Mouse (Mus musculus): ENCODE measurements around the gene Tti1.

The Tti1 gene

DNA sequence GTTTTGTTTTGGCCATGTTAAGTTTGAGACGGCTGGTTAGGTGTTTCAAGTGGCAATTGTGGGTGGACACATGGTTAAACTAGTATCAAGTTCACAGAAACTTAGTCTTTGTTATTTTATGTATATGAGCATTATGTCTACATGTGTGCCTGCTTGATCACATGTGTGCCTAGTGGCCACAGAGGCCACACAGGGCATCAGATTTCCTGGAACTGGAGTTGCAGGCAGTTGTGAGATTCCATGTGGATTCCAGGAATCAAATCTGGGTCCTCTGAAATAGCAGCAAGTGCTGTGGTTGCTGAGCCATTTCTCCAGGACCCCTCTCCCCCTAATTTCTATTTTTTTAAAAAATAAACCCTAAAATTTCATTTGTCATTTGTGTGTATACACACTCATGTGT lies 11.4 kb upstream of the Tti1 start:
- DNase-seq (ENCODE audit: low spot score in 2 of 2), result no peak

DNA sequence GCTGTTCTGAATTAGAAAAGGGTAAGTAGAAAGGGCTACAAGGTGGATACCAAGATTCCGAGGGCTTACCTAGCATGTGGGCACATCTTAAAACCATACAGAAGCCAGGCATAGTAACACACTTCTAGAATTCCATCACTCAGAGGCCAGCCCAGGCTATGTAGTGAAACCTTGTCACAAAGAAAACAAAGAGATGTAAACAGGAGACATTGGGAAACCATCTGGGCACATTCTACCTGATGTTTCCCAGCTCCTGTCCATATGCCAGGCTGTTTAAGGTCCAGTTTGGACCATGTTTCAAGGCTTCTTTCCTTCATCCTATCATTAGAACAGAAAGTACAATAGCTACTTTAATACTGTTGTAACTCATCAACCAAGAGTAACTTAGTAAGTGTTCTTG lies 9.3 kb upstream of the Tti1 start:
- DNase-seq (ENCODE audit: low spot score in 2 of 2), result no peak

DNA sequence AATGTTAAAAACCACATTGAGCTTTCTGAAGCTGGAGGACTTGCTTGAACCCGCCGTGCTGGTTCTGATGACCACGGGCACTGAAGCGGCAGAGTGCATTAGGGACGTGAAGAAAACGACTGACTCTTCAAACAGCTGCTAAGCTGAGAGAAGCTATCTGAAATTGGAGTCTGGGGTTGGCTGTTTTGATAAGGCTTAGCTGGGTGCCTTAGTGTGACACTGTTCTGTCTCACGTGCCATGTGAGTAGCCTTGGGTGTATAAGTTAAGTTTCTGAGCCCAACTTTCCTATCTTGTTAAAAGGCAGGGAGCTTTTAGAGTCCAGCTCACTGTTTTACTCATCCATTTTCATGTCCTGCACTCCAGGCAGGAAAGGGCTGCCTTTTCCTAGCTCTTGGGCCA lies 8.7 kb upstream of the Tti1 start:
- DNase-seq (ENCODE audit: low spot score in 2 of 2), result no peak

DNA sequence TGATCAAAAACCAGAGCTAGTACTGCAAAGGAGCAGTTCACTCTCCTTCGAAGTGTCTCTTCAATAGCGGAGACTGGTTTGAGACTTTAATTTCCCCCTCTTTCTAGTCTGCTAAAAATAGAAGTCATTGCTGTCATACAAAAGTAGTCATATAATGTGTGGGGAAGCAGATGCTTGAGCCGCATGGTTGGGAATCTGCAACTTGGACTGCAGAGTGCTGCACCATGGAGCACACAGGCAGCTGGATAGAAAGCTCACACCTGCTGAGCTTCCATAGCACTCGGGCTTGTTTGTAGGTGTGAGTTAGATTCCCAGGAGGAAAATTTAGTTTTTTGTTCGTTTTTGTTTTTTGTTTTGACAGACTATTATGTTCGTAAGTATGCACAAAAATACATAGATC lies 8.2 kb upstream of the Tti1 start:
- DNase-seq (ENCODE audit: low spot score in 2 of 2), result peak in 1 of 2 experiments; percentile 14

DNA sequence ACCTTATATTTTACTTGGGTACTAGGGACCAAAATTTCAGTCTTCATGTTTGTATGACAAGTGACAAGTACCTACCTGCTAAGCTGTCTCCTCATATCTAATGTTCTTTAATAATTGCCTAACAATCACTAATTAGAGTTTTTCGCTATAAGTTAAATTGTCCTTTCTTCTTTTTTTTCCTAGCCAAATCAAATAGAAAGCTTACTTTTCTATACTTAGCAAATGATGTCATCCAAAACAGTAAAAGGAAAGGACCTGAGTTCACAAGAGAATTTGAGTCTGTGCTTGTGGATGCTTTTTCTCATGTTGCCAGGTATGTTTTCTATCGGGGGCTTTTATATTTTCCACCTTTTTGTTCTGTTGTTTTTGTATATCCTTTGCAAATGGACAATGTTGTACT lies 7.6 kb upstream of the Tti1 start:
- no peak for DNase-seq (ENCODE audit: low spot score in 2 of 2)

DNA sequence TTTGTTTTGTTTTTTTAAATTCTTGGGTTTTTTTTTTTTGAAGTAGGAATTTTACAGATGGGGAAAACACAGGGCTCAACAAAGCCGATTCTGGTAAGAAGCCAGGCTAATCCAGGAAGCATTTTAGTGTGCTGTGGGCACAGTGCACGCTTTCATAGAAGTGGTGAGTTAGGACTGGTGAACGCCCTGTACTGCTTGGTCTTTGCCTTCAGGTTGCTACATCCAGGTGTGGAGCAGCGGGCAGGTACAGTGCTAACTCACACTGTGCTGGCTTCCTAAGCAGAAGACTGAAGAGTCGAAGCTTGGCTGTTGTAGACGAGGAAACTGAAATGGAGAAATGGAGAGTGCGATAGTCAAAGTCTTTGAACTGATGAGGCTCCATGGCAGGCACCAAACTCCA lies 1.8 kb upstream of the Tti1 start:
- DNase-seq (ENCODE audit: low spot score in 2 of 2), result no peak

DNA sequence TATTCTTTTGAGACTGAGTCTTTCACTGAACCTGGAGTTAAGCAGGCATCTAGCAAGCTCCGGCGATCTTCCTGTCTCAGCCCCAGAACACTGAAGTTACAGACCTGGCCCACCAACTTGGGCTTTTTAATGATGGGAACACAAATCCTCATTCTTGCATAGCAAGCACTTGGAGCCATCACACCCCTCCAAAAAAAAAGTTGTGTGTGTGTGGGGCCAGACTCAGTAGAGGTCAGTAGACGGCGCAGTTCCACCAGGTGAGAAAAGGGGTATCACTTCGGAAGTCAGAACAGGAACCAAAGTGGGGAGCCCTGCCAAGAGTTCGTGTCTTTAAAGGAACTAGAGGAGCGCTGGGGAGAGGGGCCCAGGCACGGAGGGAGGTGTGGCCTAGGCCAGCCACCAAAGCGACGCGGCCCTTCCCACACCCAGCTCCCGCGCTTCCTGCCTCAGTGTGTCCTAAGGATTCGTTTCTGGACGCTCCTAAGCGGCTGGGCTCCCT lies 329 bp downstream of the Tti1 start:
- DNase-seq (ENCODE audit: low spot score in 2 of 2), result no peak

DNA sequence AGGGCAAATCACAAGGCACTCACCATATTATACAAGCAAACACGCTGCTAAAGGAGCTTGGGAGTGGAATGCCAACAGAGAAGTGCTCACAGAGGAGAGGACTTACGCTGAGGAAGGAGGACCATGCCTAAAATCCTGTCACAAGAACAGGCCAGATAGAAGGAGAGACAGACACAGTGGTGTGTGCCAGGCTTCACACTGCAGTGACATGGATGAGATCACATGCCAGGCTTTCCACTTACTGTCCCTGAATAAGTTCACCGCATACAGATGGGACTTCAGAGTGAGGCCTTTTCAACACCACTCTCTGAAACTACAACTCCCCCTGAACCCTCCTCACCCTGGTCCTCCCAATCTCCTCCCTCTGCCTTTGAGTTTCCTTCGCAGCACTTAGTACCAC lies 10.9 kb downstream of the Tti1 start:
- no peak for DNase-seq (ENCODE audit: low spot score in 2 of 2)

DNA sequence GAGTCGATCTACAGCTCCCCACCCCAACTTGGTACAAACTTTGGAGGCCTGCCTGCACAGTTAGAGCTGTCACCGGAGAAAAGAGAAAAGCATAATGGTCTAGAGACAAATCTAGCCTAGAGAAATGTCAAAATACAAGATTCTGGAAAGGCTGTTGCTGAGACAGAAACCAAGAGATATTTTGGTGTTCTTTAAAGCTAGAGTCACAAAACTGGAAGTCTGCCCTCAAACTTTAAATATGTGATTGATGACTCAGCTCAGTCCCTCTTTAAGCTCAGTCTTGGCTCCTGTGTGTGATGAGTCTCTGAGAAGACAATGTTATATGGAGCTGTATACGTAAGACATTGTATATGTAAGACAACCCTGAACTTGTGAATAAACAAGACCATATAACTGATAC lies 15.6 kb downstream of the Tti1 start:
- no peak for DNase-seq (ENCODE audit: low spot score in 2 of 2)

DNA sequence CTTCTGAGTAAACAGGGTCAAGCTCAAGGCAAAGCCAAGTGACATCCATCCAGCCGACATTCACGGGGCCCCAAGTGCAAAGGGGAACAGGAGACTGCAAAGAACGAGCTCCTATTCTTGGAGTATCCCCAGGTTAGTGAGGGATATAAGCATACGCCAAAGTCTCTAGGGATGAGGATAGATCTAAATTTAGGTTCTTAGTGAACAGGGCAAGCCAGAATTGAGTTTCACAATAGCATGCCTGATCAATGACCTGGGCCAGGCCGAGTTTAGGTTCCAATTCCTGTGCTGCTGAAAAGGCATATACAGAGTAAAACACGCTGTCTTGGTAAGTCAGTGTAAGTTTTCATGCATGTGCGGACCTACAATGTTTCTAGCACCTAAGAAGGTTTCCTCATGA lies 18.9 kb downstream of the Tti1 start:
- no peak for DNase-seq (ENCODE audit: low spot score in 2 of 2)

DNA sequence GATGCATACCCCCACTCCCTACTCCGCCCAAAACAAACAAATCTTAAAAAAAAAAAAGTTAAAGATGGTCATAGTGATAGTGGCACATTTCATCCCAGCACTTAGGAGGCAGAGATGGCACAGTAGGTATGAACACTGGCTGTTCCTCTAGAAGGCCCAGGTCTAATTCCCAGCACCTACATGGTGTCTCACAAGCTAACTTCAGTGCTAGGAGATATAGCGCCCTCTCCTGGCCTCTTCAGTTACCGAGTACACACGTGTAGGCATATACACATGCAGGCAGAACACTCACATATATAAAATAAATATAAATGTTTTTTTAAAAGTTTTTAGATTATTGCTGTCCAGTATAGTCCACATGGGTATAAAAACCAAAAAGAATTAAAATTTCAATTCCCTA lies 22.6 kb downstream of the Tti1 start:
- no peak for DNase-seq (ENCODE audit: low spot score in 2 of 2)

DNA sequence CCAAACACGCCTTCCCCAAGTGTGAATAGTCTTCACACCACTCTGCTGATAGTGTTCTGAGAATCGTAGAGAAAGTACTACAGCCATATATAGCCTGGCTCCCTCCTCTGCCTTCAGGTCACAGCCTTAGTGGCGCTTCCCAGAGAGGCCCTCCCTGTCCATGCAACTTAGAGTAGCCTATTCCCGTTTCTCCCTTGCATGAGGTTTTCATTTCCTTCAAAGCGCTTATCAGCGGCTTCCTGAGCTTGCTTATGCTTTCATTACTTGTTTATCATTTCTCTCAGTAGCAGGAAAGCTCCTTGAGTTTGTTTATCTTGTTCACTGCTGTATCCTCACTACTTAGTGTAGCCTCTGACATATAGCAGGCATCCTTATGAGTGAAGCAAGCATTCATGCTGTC lies 23.6 kb downstream of the Tti1 start:
- DNase-seq (ENCODE audit: low spot score in 2 of 2), result no peak

DNA sequence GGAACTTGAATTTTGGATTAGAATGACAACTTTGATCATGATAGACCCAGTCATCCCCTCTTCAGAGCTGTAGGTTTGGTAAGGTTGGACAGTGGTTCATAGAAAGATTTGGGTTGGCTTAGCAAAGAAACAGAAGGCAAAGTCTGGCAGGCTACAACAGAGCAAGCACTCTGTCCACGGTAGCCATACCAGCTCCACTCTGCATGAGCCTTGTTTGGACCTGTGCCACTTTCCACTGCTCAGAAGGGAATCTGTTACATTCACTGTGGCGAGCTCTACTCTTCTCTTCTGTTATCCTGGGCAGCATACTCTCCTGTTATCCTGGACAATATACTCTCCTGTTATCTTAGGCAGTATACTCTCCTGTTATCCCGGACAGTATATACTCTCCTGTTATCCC lies 29.4 kb downstream of the Tti1 start:
- no peak for DNase-seq (ENCODE audit: low spot score in 2 of 2)

DNA sequence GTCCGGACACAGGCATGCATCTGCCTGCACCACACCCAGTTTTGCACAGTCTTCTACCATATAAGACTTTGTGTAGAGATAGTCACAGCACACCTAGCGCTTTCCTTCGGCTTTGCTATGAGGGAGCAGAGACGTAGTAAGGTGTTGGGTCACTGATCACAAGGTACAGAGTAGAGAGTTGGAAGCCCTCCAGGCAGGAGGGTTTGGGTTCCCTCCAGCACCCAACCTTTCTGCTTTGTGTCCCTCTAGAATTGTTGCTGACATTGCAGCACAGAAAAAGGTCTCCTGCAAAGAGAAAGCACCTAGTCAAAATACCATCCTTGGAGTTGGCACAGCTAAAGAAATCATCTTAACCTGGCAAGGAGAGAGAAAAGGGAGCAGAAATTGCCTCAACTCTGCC lies 35.7 kb downstream of the Tti1 start:
- no peak for DNase-seq (ENCODE audit: low spot score in 2 of 2)

DNA sequence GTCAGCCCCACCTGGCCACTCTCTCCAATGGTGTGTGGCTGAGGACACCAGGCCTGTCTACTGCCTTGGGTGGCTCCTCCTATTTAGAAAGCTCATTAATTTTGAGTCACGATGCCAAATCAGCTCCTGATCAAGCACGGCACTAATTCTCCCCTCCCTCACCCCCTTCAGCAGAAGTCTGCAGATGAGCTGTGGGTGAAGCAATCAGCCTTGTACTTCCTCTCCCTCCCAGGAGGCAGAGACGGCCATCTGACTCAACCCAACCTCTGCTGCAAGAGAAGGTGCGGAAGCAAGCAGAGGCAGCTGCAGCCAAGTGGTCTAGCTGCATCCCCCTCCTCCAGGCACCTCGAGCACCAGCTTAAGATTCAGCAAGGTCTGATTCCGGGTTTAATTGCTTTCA lies 37.2 kb downstream of the Tti1 start:
- no peak for DNase-seq (ENCODE audit: low spot score in 2 of 2)

DNA sequence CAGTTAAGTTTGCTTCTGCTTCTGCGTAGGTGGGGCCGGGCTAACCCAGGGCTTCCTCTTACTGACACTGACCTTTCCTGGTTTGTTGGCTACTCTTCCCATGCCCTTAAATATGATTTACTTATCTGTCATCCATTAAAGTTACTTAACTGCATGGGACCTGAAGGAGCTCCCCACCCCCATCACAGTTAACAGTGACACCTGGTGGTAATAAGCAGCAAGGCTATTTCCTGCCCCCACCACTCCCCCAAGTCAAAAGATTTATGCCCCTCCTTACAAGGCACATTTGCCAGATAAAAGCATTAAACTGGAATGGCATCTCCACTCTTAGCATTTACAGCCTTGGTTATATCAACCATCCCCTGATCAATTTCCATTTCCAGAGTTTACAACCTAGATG lies 38.3 kb downstream of the Tti1 start:
- DNase-seq (ENCODE audit: low spot score in 2 of 2), result no peak

DNA sequence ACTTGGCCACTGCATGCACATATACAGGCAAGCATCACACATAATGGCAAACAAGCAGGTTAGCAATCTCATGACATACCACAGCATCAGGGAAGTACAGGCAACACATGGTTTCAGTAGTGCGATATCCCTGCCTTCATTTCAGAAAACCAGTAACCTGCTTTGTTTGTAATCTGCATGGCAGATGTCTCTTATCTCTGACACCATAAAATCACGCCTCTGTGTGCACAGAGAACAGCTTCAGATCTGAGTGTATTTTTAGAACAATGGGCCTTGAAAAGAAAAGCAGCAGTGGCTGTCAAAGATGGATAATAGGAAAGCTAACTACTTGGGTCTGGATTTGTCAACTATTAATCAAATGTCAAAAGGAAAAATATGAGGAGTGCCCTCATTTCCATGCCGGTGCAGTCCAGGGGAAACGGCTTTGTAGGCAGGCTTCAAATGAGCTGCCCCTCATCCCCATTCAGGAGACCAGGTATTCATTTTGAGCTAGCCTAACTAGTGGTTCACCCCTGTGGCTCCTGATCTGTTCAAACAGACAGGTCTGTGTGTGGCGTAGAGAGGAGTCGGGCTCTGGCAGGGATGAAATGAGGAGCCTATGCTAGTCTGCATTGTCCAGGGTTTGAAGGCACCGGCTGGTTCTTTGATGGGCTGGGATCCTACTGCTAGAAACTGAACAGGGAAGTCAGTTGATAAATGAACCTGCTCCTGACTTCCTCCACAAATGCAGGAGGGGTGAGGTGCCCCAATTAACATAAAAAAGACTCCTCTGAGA lies 39.6 kb downstream of the Tti1 start:
- no peak for DNase-seq (ENCODE audit: low spot score in 2 of 2)

DNA sequence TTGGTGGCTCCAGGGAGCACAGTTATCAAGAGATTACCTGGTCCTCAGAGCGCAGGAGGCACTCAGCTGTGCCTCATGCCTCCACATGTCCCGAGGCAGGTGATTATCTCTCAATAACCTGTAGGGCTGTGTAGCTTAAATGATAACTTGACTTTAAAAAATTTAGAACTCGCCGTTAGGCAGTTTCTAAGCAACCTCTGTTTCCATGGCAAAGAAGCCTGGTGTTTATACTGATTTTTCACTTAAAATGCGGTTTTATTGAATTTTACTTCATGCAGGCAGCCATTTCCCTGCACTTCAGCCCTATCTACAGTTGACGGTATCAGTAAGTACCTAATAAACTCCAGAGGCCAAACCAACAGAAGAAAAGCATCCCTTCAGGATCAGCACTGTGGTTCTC lies 42.0 kb downstream of the Tti1 start:
- no peak for DNase-seq (ENCODE audit: low spot score in 2 of 2)

DNA sequence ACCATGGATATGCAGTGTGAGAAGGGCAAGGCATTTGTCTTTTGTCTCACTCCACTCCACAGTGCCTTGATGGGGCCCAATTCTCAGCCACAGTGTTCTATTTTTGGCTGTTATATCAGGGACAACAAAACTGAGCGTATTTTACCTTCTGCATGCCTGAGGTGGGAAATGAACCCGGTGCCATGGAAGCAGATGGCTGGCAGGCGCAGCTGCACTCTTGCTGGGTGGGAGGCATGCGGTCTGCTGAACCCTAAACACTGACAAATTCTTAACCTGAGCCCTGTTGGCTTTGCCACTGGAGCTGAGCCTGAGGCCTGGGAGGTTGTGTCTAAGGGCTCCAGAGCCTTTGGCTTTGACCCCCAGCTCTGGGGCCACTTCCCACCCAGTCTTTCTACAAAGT lies 42.6 kb downstream of the Tti1 start:
- no peak for DNase-seq (ENCODE audit: low spot score in 2 of 2)

DNA sequence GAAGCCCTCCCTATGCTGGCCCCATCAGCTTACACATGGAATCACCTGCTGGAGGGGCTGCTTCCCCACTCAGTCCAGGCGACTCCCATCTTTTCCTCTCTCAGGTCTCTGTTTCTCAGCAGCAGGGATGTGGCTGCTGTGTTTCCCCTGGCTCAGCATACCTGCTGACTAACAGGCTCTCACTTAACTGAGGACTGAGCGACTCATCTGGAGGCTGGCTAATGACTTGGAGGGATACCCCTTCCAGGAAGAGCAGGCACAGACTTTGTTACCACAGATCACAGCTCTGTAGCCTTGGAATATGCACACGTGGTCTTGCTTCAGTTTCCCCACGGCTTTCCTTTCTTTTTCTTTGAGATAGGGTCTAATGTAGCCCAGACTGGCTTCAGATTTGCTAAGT lies 45.0 kb downstream of the Tti1 start:
- no peak for DNase-seq (ENCODE audit: low spot score in 2 of 2)

DNA sequence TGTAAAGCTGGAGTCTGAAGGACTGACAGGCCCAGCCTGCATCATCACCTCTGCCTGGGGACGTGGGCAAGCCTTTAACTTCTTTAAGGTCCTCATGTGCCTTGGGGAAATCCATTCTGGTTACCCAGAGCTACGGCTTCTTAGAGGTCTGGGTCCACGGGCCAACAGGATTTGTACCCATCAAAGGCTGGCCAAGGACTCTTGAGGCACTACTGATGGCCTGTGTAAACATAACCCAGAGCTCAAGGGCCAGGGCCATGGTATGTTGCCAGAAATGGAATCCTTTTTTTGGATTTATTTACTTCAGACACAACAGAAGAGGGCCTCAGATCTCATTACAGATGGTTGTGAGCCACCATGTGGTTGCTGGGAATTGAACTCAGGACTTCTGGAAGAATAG lies 45.5 kb downstream of the Tti1 start:
- DNase-seq (ENCODE audit: low spot score in 2 of 2), result no peak

DNA sequence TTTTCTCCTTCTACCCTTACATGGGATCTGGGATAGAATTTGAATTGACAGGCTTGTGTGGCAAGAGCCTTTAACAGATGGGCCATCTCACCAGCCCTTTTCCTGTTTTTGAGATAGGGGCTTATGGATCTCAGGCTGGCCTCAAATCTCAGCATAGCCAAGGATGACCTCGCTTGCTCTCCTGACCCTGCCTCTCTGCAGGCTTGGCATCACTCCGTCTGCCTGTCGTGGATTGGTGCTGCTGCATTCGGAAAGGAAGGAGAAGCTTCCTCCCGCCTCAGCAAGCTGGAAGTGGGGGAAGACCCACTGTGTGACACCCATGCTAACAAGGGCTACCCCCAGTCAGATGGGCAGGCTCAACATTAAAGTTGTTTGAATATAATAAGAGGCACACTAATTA lies 49.0 kb downstream of the Tti1 start:
- no peak for DNase-seq (ENCODE audit: low spot score in 2 of 2)

DNA sequence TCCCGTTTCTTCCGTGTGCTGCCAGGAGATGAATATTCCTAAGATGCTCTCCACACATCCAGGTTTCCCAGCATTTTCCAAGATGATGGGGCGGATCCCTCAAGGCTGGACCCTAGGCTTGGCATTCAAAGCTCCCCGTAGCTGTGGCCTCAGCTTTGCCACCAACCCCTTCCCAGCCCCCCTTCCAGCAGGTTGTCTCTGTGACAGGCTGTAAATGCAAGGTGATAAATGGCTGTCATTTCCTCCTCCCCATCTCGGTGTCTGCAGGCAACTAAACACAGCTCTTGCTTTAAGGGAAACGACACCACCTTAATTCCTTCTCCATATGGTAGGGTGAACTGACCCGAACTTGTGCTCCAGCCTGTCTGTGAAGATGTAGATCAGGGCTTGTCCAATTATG lies 52.6 kb downstream of the Tti1 start:
- DNase-seq (ENCODE audit: low spot score in 2 of 2), result no peak
